In genomic region chr2:163858254-163858947, GRCm38 (mm10) we compare ENCODE assay signal across 9 mouse cellular contexts. TPM values are rescaled to one million over a fixed set of nuclear protein-coding genes. Genes with fewer than 3 reads are reported as not detected.
DNase-seq lines count a peak whose midpoint lies in the region; ATAC-seq and TF ChIP-seq lines count a peak whose summit lies in the region.
"Had no signal": no experiment of that assay in that cellular context is flagged by ENCODE, and none has a peak within 500 bp of the region (broad histone marks: within the 10 kb centered on the region; RNA-seq: fewer than 3 reads in every experiment).

No protein-coding gene starts in this region.

- WGBS in cerebellum, adult 2 months = 17% methylated on average over 50 of the region's 50 CpGs
- WGBS in forebrain, embryonic 15.5 days = 15% methylated on average over 50 of the region's 50 CpGs
- WGBS in intestine, embryonic 15.5 days = 13% methylated on average over 50 of the region's 50 CpGs
- WGBS in liver, postnatal 0 days (ENCODE audit: insufficient replicate concordance) = 14% methylated on average over 45 of the region's 50 CpGs

- peak; percentile 84 for TF ChIP-seq CTCF in cerebellum, adult 2 months (IDR thresholded peaks at IDR 0.05; ENCODE audit: borderline replicate concordance, insufficient read depth, low read depth, low read length)
- peak; percentile 79 for TF ChIP-seq CTCF in liver, postnatal 0 days (IDR thresholded peaks at IDR 0.05; ENCODE audit: low read depth)

- no peak overlapping the region; the same call in 1 of the 2 replicates for H3K9ac ChIP-seq in forebrain, embryonic 15.5 days (replicated peaks)
- no peak overlapping the region for H3K9ac ChIP-seq in intestine, embryonic 15.5 days
- H3K9ac ChIP-seq in liver, postnatal 0 days (replicated peaks) = no peak overlapping the region

- H3K4me1 ChIP-seq in cerebellum, adult 2 months (ENCODE audit: control insufficient read depth, insufficient read depth, low read length) = peaks cover 13% of the 10 kb centered on the region
- peaks cover 9% of the 10 kb centered on the region for H3K4me1 ChIP-seq in forebrain, embryonic 15.5 days
- H3K4me1 ChIP-seq in intestine, embryonic 15.5 days (replicated peaks) = peaks cover 3% of the 10 kb centered on the region
- H3K4me1 ChIP-seq in liver, postnatal 0 days (ENCODE audit: insufficient read depth) = no peaks in the 10 kb centered on the region

- H3K9me3 ChIP-seq in forebrain, embryonic 15.5 days = no peaks in the 10 kb centered on the region
- no peaks in the 10 kb centered on the region for H3K9me3 ChIP-seq in intestine, embryonic 15.5 days
- H3K9me3 ChIP-seq in liver, postnatal 0 days (ENCODE audit: low read length) = no peaks in the 10 kb centered on the region

- no peak for TF ChIP-seq EP300 in liver, postnatal 0 days (IDR thresholded peaks at IDR 0.05; ENCODE audit: low read depth)

- H3K27ac ChIP-seq in cerebellum, adult 2 months (ENCODE audit: insufficient read depth, low read length) = no peak overlapping the region
- no peak overlapping the region for H3K27ac ChIP-seq in forebrain, embryonic 15.5 days (replicated peaks)
- H3K27ac ChIP-seq in intestine, embryonic 15.5 days = no peak overlapping the region
- no peak overlapping the region for H3K27ac ChIP-seq in liver, postnatal 0 days (ENCODE audit: low read depth)

- DNase-seq in A20 (ENCODE audit: low read depth, low spot score) = peak; percentile 36
- peak; percentile 51 to 60 for DNase-seq in B cell, adult 2 months
- DNase-seq in cerebellum, adult 2 months = peak; percentile 53 to 80
- peak; percentile 53 for DNase-seq in liver, postnatal 0 days
- DNase-seq in right cerebral cortex, postnatal 14 days = peak; percentile 61
- DNase-seq in MN1 (ENCODE audit: low spot score) = no peak

- peak; percentile 75 for ATAC-seq in forebrain, embryonic 15.5 days (replicated peaks)
- ATAC-seq in intestine, embryonic 15.5 days = peak; percentile 51; the same call in 1 of the 2 replicates
- no peak for ATAC-seq in liver, postnatal 0 days

- no peak for TF ChIP-seq POLR2A in cerebellum, adult 2 months (IDR thresholded peaks at IDR 0.05; ENCODE audit: borderline replicate concordance, insufficient read depth, low read length)

- H3K4me3 ChIP-seq in cerebellum, adult 2 months (replicated peaks; ENCODE audit: insufficient read depth, low read depth, low read length) = peak overlapping the region; percentile 28
- peak overlapping the region; percentile 17; the same call in 1 of the 2 replicates for H3K4me3 ChIP-seq in forebrain, embryonic 15.5 days
- no peak overlapping the region for H3K4me3 ChIP-seq in intestine, embryonic 15.5 days (replicated peaks)
- no peak overlapping the region for H3K4me3 ChIP-seq in liver, postnatal 0 days (ENCODE audit: low read depth, low read length)
- H3K4me3 ChIP-seq: myocyte had no signal

- no peaks in the 10 kb centered on the region for H3K36me3 ChIP-seq in forebrain, embryonic 15.5 days
- no peaks in the 10 kb centered on the region for H3K36me3 ChIP-seq in intestine, embryonic 15.5 days
- no peaks in the 10 kb centered on the region for H3K36me3 ChIP-seq in liver, postnatal 0 days (replicated peaks; ENCODE audit: insufficient read depth, low read length)

- peak overlapping the region; percentile 37 for H3K4me2 ChIP-seq in forebrain, embryonic 15.5 days (replicated peaks)
- peak overlapping the region; percentile 40 for H3K4me2 ChIP-seq in intestine, embryonic 15.5 days (replicated peaks)
- H3K4me2 ChIP-seq in liver, postnatal 0 days (ENCODE audit: low read depth, low read length) = no peak overlapping the region

- H3K27me3 ChIP-seq in cerebellum, adult 2 months (ENCODE audit: control insufficient read depth, insufficient read depth, low read length) = no peaks in the 10 kb centered on the region; the same call in 1 of the 2 replicates
- H3K27me3 ChIP-seq in forebrain, embryonic 15.5 days = peaks cover 50% of the 10 kb centered on the region
- H3K27me3 ChIP-seq in intestine, embryonic 15.5 days (replicated peaks) = peaks cover 51% of the 10 kb centered on the region
- H3K27me3 ChIP-seq in liver, postnatal 0 days (ENCODE audit: insufficient read depth, low read length) = peaks cover 49% of the 10 kb centered on the region

RNA-seq across cellular contexts. Expression of gene Kcnk15, which starts 5.0 kb away (rescaled TPM):
- 0.60 and 0.79 TPM in 2 replicates for polyA plus RNA-seq in cerebellum, adult 2 months (2012; rRNA removed)
- not detected in 2 replicates for polyA plus RNA-seq in forebrain, embryonic 15.5 days (2015; fragmentation: Nextera tagmentation; extraction: Ambion mirVana)
- polyA plus RNA-seq in intestine, embryonic 15.5 days (2015; fragmentation: Nextera tagmentation; extraction: Ambion mirVana) = not detected in 2 replicates
- polyA plus RNA-seq in liver, postnatal 0 days (2015; fragmentation: Nextera tagmentation; extraction: Ambion mirVana) = not detected in 2 replicates
- polyA plus RNA-seq: myocyte had no signal

RNA-seq across cellular contexts. Expression of gene Ccn5, which starts 37.7 kb away (rescaled TPM):
- polyA plus RNA-seq in cerebellum, adult 2 months (2012; rRNA removed) = 0.08 and 0.32 TPM in 2 replicates
- polyA plus RNA-seq in forebrain, embryonic 15.5 days (2015; fragmentation: Nextera tagmentation; extraction: Ambion mirVana) = 0.14 and 0.25 TPM in 2 replicates
- 0.15 and 0.24 TPM in 2 replicates for polyA plus RNA-seq in intestine, embryonic 15.5 days (2015; fragmentation: Nextera tagmentation; extraction: Ambion mirVana)
- 0.06 TPM in 1 of 2 replicates, not detected in the other for polyA plus RNA-seq in liver, postnatal 0 days (2015; fragmentation: Nextera tagmentation; extraction: Ambion mirVana)

Comparison
In these comparisons a context has a peak if more than half of its experiments do, and no peak if none do; other contexts are left out.
1. H3K4me3 ChIP-seq: peak in cerebellum, adult 2 months (single experiment) and forebrain, embryonic 15.5 days (single experiment); none in intestine, embryonic 15.5 days (single experiment) and liver, postnatal 0 days (single experiment).